Comparison of ENCODE assay signal across 38 mouse cellular contexts in genomic region chr1:173548798-173549197, GRCm38 (mm10). TPM values are rescaled to one million over a fixed set of nuclear protein-coding genes. Genes with fewer than 3 reads are reported as not detected.
"Had no signal": no experiment of that assay in that cellular context is flagged by ENCODE, and none has a peak within 500 bp of the region (broad histone marks: within the 10 kb centered on the region; RNA-seq: fewer than 3 reads in every experiment).

No protein-coding gene starts in this region.

RNA-seq across cellular contexts. Expression of gene Ifi214, which starts 13.0 kb away (rescaled TPM):
- total RNA-seq: heart, postnatal 10 days; heart, postnatal 14 days; heart, postnatal 36 days; heart, postnatal 4 days; hematopoietic stem cell, adult 5-6 weeks; hindbrain, postnatal 0 days; layer of hippocampus, adult 18-20 months; layer of hippocampus, adult 2 months; layer of hippocampus, postnatal 10 days; layer of hippocampus, postnatal 14 days; layer of hippocampus, postnatal 25 days; layer of hippocampus, postnatal 36 days; left cerebral cortex, adult 18-20 months; left cerebral cortex, adult 2 months; left cerebral cortex, adult 8-10 months had no signal
- polyA plus RNA-seq: heart, embryonic 10.5 days; heart, embryonic 11.5 days; heart, embryonic 12.5 days; heart, embryonic 13.5 days; heart, embryonic 14.5 days; heart, embryonic 15.5 days; heart, embryonic 16.5 days; heart, postnatal 0 days; hindbrain, embryonic 10.5 days; hindbrain, embryonic 11.5 days; hindbrain, embryonic 12.5 days; hindbrain, embryonic 13.5 days; hindbrain, embryonic 14.5 days; hindbrain, embryonic 15.5 days; hindbrain, embryonic 16.5 days; hindbrain, postnatal 0 days; intestine, embryonic 14.5 days; intestine, embryonic 15.5 days; intestine, embryonic 16.5 days; intestine, postnatal 0 days; kidney, embryonic 14.5 days; kidney, embryonic 15.5 days; kidney, embryonic 16.5 days; kidney, postnatal 0 days had no signal

RNA-seq across cellular contexts. Expression of gene Ifi213, which starts 50.3 kb away (rescaled TPM):
- total RNA-seq: heart, postnatal 4 days; hindbrain, postnatal 0 days; layer of hippocampus, adult 18-20 months; layer of hippocampus, adult 2 months; layer of hippocampus, postnatal 10 days; layer of hippocampus, postnatal 14 days; layer of hippocampus, postnatal 25 days; layer of hippocampus, postnatal 36 days; left cerebral cortex, adult 18-20 months; left cerebral cortex, adult 2 months had no signal
- polyA plus RNA-seq: heart, embryonic 10.5 days; heart, embryonic 11.5 days; hindbrain, embryonic 10.5 days; hindbrain, embryonic 11.5 days; hindbrain, embryonic 12.5 days; hindbrain, embryonic 13.5 days; hindbrain, embryonic 15.5 days; kidney, embryonic 14.5 days; kidney, embryonic 16.5 days had no signal

RNA-seq across cellular contexts. Expression of gene Ifi206, which starts 58.0 kb away (rescaled TPM):
- total RNA-seq: heart, postnatal 4 days; layer of hippocampus, adult 18-20 months; layer of hippocampus, adult 2 months; layer of hippocampus, postnatal 10 days; layer of hippocampus, postnatal 14 days; layer of hippocampus, postnatal 25 days; layer of hippocampus, postnatal 36 days; left cerebral cortex, adult 18-20 months; left cerebral cortex, adult 2 months had no signal
- polyA plus RNA-seq: heart, embryonic 10.5 days; heart, embryonic 12.5 days; hindbrain, embryonic 10.5 days; hindbrain, embryonic 11.5 days; hindbrain, embryonic 12.5 days; hindbrain, embryonic 13.5 days; hindbrain, embryonic 14.5 days; hindbrain, embryonic 15.5 days; hindbrain, postnatal 0 days had no signal
